Mouse (Mus musculus): ENCODE data around the gene 4930404N11Rik.

- TF ChIP-seq GATA1 (IDR thresholded peaks at IDR 0.05; ENCODE audit: borderline replicate concordance, low read length) (no peak), FLI1 (IDR thresholded peaks at IDR 0.05; ENCODE audit: low read length) (no peak)
Observed at GRCm38 (mm10) chr10:81393456-81394063, 27.9 kb upstream of the 4930404N11Rik start.

Data from megakaryocyte, embryonic 14.5 days (primary cell).